In the genomic region with DNA sequence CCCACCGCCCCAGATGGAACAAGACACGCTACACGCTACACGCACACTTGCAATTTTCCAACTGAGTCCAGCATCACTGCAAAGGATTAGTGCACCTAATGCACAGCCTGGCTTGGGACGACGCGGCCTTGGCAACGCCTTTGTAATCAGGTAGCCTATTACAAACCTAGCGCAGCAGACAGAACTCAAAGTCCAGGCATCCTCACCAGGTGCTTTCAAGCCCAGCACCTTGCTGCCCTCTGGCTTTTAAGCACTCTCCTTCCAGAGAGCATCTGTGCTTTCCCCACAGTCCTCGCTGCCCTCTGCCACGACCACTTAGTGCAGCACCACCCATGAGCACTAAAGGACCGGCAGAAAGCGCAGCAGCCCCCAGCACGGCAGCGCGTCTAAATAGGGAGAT, we compare ENCODE assay signal across 10 mouse cellular contexts. TPM values are rescaled to one million over a fixed set of nuclear protein-coding genes. Genes with fewer than 3 reads are reported as not detected.
A peak's percentile ranks its signal among the peaks of the same experiment; 100 is the strongest.
DNase-seq lines count a peak whose midpoint lies in the region; ATAC-seq lines count a peak whose summit lies in the region.
"Had no signal": no experiment of that assay in that cellular context is flagged by ENCODE, and none has a peak within 500 bp of the region (broad histone marks: within the 10 kb centered on the region; RNA-seq: fewer than 3 reads in every experiment).

No protein-coding gene starts in this region.

- WGBS in hindbrain, embryonic 12.5 days, result 79% methylated on average over 16 of the region's 16 CpGs
- WGBS in hindbrain, embryonic 11.5 days, result 76% methylated on average over 16 of the region's 16 CpGs
- 74% methylated on average over 16 of the region's 16 CpGs for WGBS in midbrain, embryonic 14.5 days
- 64% methylated on average over 16 of the region's 16 CpGs for WGBS in midbrain, embryonic 15.5 days
- 76% methylated on average over 16 of the region's 16 CpGs for WGBS in limb, embryonic 10.5 days

- H3K9ac ChIP-seq in hindbrain, embryonic 12.5 days, result 0 out of 2 replicates have a peak overlapping the region, but pooled peaks have one; percentile 19
- no peak overlapping the region for H3K9ac ChIP-seq in hindbrain, embryonic 11.5 days (ENCODE audit: low read depth, low read length)
- H3K9ac ChIP-seq in midbrain, embryonic 14.5 days (replicated peaks; ENCODE audit: low read length), result no peak overlapping the region; the same call in 1 of the 2 replicates
- no peak overlapping the region for H3K9ac ChIP-seq in midbrain, embryonic 15.5 days

- H3K36me3 ChIP-seq in hindbrain, embryonic 12.5 days, result no peaks in the 10 kb centered on the region
- H3K36me3 ChIP-seq in hindbrain, embryonic 11.5 days (ENCODE audit: control insufficient read depth, insufficient read depth, low read length), result no peaks in the 10 kb centered on the region
- H3K36me3 ChIP-seq in midbrain, embryonic 14.5 days (ENCODE audit: control insufficient read depth, insufficient read depth, low read length), result no peaks in the 10 kb centered on the region
- H3K36me3 ChIP-seq in midbrain, embryonic 15.5 days (replicated peaks), result no peaks in the 10 kb centered on the region
- H3K36me3 ChIP-seq in limb, embryonic 10.5 days, result 0 out of 2 replicates have a peak, but pooled peaks cover 6% of the 10 kb centered on the region

- H3K27ac ChIP-seq in hindbrain, embryonic 12.5 days, result peak overlapping the region; percentile 30; the same call in 1 of the 2 replicates
- H3K27ac ChIP-seq in hindbrain, embryonic 11.5 days (ENCODE audit: low read depth, low read length), result no peak overlapping the region
- H3K27ac ChIP-seq in midbrain, embryonic 14.5 days (replicated peaks; ENCODE audit: low read depth, low read length), result 0 out of 2 replicates have a peak overlapping the region, but pooled peaks have one; percentile 3
- no peak overlapping the region for H3K27ac ChIP-seq in midbrain, embryonic 15.5 days
- peak overlapping the region; percentile 46; the same call in 1 of the 2 replicates for H3K27ac ChIP-seq in limb, embryonic 10.5 days

- H3K4me3 ChIP-seq in hindbrain, embryonic 12.5 days, result no peak overlapping the region
- no peak overlapping the region for H3K4me3 ChIP-seq in hindbrain, embryonic 11.5 days (ENCODE audit: low read depth, low read length)
- no peak overlapping the region for H3K4me3 ChIP-seq in midbrain, embryonic 14.5 days (replicated peaks; ENCODE audit: low read depth, low read length)
- no peak overlapping the region for H3K4me3 ChIP-seq in midbrain, embryonic 15.5 days
- no peak overlapping the region for H3K4me3 ChIP-seq in limb, embryonic 10.5 days

- H3K4me2 ChIP-seq in hindbrain, embryonic 12.5 days (replicated peaks), result no peak overlapping the region
- no peak overlapping the region for H3K4me2 ChIP-seq in hindbrain, embryonic 11.5 days (replicated peaks; ENCODE audit: low read depth, low read length)
- no peak overlapping the region for H3K4me2 ChIP-seq in midbrain, embryonic 14.5 days (ENCODE audit: low read length)
- H3K4me2 ChIP-seq in midbrain, embryonic 15.5 days, result no peak overlapping the region

- ATAC-seq in hindbrain, embryonic 12.5 days (ENCODE audit: low FRiP score), result no peak
- no peak for ATAC-seq in hindbrain, embryonic 11.5 days (ENCODE audit: low FRiP score)
- ATAC-seq in midbrain, embryonic 14.5 days (ENCODE audit: low FRiP score, low TSS enrichment), result no peak
- ATAC-seq in midbrain, embryonic 15.5 days (replicated peaks), result no peak

- peaks cover 57% of the 10 kb centered on the region for H3K4me1 ChIP-seq in hindbrain, embryonic 12.5 days
- H3K4me1 ChIP-seq in hindbrain, embryonic 11.5 days (replicated peaks; ENCODE audit: control insufficient read depth, insufficient read depth, low read length), result peaks cover 10% of the 10 kb centered on the region; the same call in 1 of the 2 replicates
- peaks cover 36% of the 10 kb centered on the region for H3K4me1 ChIP-seq in midbrain, embryonic 14.5 days (ENCODE audit: control insufficient read depth, insufficient read depth, low read length)
- peaks cover 30% of the 10 kb centered on the region for H3K4me1 ChIP-seq in midbrain, embryonic 15.5 days
- peaks cover 70% of the 10 kb centered on the region for H3K4me1 ChIP-seq in limb, embryonic 10.5 days

- H3K9me3 ChIP-seq in hindbrain, embryonic 12.5 days (replicated peaks), result no peaks in the 10 kb centered on the region
- no peaks in the 10 kb centered on the region for H3K9me3 ChIP-seq in hindbrain, embryonic 11.5 days (ENCODE audit: control insufficient read depth, low read length)
- no peaks in the 10 kb centered on the region for H3K9me3 ChIP-seq in midbrain, embryonic 14.5 days (ENCODE audit: control insufficient read depth, low read length)
- H3K9me3 ChIP-seq in midbrain, embryonic 15.5 days, result no peaks in the 10 kb centered on the region
- no peaks in the 10 kb centered on the region for H3K9me3 ChIP-seq in limb, embryonic 10.5 days (replicated peaks)

- no peaks in the 10 kb centered on the region for H3K27me3 ChIP-seq in hindbrain, embryonic 12.5 days
- H3K27me3 ChIP-seq in hindbrain, embryonic 11.5 days (ENCODE audit: control insufficient read depth, insufficient read depth, low read length), result no peaks in the 10 kb centered on the region
- no peaks in the 10 kb centered on the region for H3K27me3 ChIP-seq in midbrain, embryonic 14.5 days (ENCODE audit: control insufficient read depth, insufficient read depth, low read length)
- 0 out of 2 replicates have a peak, but pooled peaks cover under 1% of the 10 kb centered on the region for H3K27me3 ChIP-seq in midbrain, embryonic 15.5 days (replicated peaks)
- H3K27me3 ChIP-seq in limb, embryonic 10.5 days (ENCODE audit: low read depth, poor library complexity, severe bottlenecking), result no peaks in the 10 kb centered on the region

- DNase-seq in hindbrain, embryonic 11.5 days (ENCODE audit: low spot score), result no peak
- DNase-seq in midbrain, embryonic 14.5 days, result peak; percentile 33
- DNase-seq in limb, embryonic 10.5 days (ENCODE audit: low spot score), result no peak
- no peak for DNase-seq in right cerebral cortex, adult 2 months (ENCODE audit: low spot score in 2 of 2)
- no peak for DNase-seq in layer of hippocampus, adult 11-12 months (ENCODE audit: low spot score)
- DNase-seq: cerebellum, adult 9-11 months; lung, postnatal 36 days; right cerebral cortex, postnatal 4 days had no signal

RNA-seq across cellular contexts. Expression of gene Pex14, which starts 42.7 kb away (rescaled TPM):
- polyA plus RNA-seq in hindbrain, embryonic 12.5 days (2016; fragmentation: Nextera tagmentation; extraction: Ambion mirVana), result 49.4 and 55.5 TPM in 2 replicates
- polyA plus RNA-seq in hindbrain, embryonic 11.5 days (2014; fragmentation: Nextera tagmentation; extraction: Ambion mirVana), result 29.9 and 33.5 TPM in 2 replicates
- polyA plus RNA-seq in midbrain, embryonic 14.5 days (2014; fragmentation: Nextera tagmentation; extraction: Ambion mirVana), result 46.0 and 47.3 TPM in 2 replicates
- 58.1 and 60.2 TPM in 2 replicates for polyA plus RNA-seq in midbrain, embryonic 15.5 days (2015; fragmentation: Nextera tagmentation; extraction: Ambion mirVana)
- 65.0 and 66.1 TPM in 2 replicates for polyA plus RNA-seq in limb, embryonic 10.5 days (2016; fragmentation: Nextera tagmentation; extraction: Ambion mirVana)

RNA-seq across cellular contexts. Expression of gene Dffa, which starts 47.0 kb away (rescaled TPM):
- polyA plus RNA-seq in hindbrain, embryonic 12.5 days (2016; fragmentation: Nextera tagmentation; extraction: Ambion mirVana), result 30.2 and 30.6 TPM in 2 replicates
- 29.0 and 30.9 TPM in 2 replicates for polyA plus RNA-seq in hindbrain, embryonic 11.5 days (2014; fragmentation: Nextera tagmentation; extraction: Ambion mirVana)
- 16.2 and 17.7 TPM in 2 replicates for polyA plus RNA-seq in midbrain, embryonic 14.5 days (2014; fragmentation: Nextera tagmentation; extraction: Ambion mirVana)
- 24.2 and 24.7 TPM in 2 replicates for polyA plus RNA-seq in midbrain, embryonic 15.5 days (2015; fragmentation: Nextera tagmentation; extraction: Ambion mirVana)
- polyA plus RNA-seq in limb, embryonic 10.5 days (2016; fragmentation: Nextera tagmentation; extraction: Ambion mirVana), result 30.6 and 33.8 TPM in 2 replicates

Comparison
In these comparisons a context has a peak if more than half of its experiments do, and no peak if none do; other contexts are left out.
1. H3K27ac ChIP-seq: peak in hindbrain, embryonic 12.5 days (single experiment), midbrain, embryonic 14.5 days (single experiment) and limb, embryonic 10.5 days (single experiment); none in hindbrain, embryonic 11.5 days (single experiment) and midbrain, embryonic 15.5 days (single experiment).